Mouse (Mus musculus): ENCODE results near the gene Taldo1.
"Not testable (repeated sequence)": the region's sequence is repeated elsewhere in the genome, so short reads cannot be mapped to it uniquely, and the experiment has no call there.

Gene Taldo1

DNA sequence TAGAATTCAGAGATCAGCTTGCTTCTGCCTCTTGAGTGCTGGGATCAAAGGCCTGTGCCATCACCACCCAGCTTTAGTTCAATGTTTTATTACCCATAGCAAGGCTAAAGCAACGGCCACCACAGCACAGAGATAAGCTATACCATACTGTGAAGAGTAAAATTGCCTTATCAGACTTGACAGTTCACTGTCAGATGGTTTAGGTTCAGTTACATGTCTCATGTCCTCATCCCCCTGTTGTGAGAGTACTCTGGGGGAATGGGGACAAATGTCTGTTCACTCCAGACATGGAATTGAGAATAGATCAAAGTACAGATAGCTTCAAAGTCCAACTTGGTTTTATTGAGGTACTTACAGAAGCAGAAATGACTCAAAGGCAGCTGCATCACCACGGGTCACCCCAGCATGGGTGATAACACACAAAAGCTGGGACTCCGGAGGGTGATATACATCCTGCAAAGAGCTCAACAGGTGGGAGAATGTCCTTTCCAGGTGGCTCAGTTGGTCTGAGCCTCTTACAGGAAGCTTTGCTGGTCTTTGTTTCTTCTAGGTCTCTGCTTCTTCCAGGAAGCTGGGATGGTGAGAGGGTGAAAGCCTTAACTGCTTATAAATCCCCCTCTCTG is 3.4 kb upstream of the Taldo1 start:
- DNase-seq (ENCODE audit: low spot score) = no peak

DNA sequence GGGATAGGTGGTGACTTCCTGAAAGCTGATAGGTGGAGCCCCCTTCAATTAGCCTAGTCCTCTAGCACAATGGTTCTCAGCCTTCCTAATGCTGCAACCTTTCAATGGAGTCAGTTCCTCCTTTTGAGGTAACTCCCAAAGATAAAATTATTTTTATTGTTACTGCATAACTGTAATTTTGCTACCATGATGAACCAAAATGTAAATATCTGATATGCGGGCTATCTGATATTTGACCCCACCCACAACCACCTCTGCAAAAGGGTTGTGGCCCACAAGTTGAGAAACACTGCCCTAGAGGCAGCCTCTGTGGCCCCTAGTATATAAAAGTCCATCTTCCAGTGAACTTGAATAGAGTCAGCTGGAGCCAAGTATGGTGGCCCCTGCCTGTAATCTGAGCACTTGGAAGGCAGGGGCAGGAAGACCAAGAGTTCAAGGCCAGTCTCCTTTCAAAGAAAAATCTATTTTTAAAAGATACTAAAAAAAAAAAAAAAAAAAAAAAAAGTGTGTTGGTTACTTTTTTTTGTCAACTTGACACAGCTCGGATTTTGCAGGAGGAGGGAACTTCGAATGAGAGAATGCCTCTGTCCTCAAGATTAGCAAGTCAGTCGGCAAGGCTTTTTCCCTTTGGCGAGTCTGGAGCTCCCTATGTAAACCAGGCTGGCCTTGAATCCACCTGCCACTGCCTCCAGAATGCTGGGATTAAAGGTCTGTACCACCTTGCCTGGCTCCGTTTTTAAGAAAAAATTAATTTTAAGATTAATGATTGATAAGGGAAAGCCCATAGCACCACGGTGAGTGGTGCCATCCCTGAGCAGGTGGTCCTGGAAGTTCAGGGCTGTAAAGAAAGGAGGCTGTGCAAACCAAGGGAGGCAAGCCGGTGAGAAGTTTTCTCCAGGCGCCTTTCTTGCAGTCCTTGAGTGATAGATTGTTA is 1.4 kb upstream of the Taldo1 start:
- no peak for DNase-seq (ENCODE audit: low spot score)

DNA sequence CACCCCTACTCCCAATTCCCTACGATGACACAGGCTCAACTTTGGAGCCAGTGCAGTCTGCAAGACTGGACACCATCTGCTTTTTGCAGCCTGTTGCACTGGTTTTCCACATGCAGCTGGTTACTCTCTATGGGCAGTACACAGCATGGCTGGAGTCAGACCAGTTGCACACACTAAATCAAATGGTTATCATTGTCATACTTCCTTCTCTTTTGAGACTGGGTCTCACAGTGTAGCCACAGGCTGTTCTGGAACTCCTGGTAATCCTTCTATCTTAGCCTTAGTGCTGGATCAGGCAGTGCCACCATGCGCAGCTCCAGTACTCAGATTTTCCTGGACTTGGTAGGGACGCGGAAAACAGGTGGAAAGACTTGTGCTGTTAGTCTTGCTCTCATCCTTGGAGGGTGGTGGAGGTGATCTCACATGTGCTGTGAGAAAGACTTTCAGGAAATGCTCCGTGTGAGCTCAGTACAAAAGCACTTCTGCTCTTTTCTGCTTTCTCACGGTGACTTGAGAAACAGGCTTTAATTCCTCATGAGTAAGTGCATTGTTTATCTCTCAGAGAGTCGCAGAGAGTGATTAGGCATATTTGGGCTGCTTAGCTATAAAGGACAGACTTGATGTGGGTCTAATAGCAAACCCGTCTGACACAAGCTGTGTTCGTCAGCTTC is 688 bp downstream of the Taldo1 start:
- DNase-seq (ENCODE audit: low spot score) = no peak

GRCm38 (mm10) chr7:141394158-141394557 is 2.2 kb downstream of the Taldo1 start:
- no peak for DNase-seq (ENCODE audit: low spot score)

DNA sequence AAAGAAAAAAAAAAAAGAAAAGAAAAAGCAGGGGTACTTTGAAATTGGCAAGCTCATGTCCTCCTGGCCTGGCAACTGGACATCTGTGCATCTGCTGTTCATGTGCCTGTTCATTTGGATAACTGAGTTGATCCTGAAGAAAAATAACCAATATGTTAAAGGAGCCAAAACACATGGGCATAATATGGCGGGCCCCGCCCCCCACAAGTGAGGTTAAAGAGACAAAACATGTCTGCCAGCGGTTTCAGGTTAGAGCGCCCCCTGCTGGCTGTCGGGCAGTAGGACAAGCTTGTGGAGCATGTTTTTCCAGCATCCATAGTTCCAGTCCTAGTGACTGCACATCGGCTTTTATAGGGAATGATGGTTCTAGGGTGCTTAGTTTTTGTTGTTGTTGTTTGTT is 2.8 kb downstream of the Taldo1 start:
- peak; percentile 91 for DNase-seq (ENCODE audit: low spot score)

- no peak for DNase-seq (ENCODE audit: low spot score)
Observed at GRCm38 (mm10) chr7:141395348-141395747, 3.3 kb downstream of the Taldo1 start.

- DNase-seq (ENCODE audit: low spot score) = peak; percentile 80
Observed at GRCm38 (mm10) chr7:141403305-141403704, 11.3 kb downstream of the Taldo1 start.

GRCm38 (mm10) chr7:141405466-141405865 is 13.5 kb downstream of the Taldo1 start:
- no peak for DNase-seq (ENCODE audit: low spot score)

DNA sequence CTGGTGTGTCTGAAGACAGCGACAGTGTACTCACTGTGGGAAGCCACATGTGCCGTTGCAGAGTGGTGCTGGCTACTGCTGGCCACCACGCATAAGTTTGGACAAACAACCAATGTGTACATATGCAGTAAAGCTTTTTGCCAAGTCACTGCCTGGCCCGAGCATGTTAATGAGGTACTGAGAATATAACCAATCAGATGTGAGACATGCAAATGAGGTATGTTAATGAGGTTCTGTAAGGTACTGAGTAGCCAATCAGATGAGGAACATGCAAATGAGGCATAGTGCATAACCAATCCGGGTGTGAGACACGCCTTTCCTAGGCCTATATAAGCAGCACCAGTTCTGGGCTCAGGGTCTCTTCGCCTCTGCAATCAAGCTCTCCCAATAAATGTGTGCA is 15.7 kb downstream of the Taldo1 start:
- not testable (repeated sequence) for DNase-seq (ENCODE audit: low spot score)

GRCm38 (mm10) chr7:141408833-141409232 is 16.8 kb downstream of the Taldo1 start:
- DNase-seq (ENCODE audit: low spot score) = peak; percentile 92

GRCm38 (mm10) chr7:141410631-141411030 is 18.6 kb downstream of the Taldo1 start:
- DNase-seq (ENCODE audit: low spot score) = no peak

GRCm38 (mm10) chr7:141411667-141412066 is 19.7 kb downstream of the Taldo1 start:
- no peak for DNase-seq (ENCODE audit: low spot score)

- no peak for DNase-seq (ENCODE audit: low spot score)
Observed at GRCm38 (mm10) chr7:141413331-141413730, 21.3 kb downstream of the Taldo1 start.

DNA sequence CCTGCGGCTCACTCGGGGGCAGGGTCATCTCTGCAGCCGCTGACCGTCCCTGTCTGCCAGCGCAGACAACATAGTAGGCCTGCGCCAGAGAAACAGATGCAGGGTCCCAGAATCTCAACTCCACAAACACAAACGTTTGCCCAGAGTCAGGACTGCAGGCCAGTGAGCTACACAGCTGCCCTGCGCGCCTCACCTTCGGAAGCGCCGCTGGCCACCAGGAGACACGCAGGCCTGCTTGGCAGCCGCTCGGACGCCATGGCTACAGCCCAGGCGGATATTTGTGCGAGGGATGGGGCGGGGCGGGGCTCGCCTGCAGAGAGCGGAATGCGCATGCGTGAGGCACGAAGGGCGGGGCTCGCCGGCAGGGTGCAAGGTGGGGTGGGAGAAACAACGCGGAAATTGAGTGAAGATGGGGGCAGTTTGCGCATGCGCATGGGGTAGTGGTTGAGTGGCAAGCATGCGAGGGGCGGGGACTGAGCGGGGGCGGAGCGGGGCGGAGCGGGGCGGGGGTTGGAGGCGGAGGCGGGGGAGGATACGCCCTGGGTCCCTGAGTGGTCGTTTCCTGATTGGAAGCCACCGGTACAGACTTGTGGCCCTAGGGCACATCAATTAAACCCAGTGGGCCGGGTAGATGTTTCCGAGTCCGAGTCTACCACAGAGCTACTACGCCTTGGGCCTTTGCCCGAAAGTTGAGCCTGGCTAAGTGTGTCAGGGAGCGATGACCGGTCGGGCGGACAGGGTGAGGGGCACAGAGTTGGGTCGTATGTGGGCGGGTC is 22.0 kb downstream of the Taldo1 start, which contains the start of gene Gatd1:
Gene Gatd1 (minus strand): TSS at position 328 of the 776 bp plus-strand sequence.
- DNase-seq (ENCODE audit: low spot score) = peak; percentile 100

DNA sequence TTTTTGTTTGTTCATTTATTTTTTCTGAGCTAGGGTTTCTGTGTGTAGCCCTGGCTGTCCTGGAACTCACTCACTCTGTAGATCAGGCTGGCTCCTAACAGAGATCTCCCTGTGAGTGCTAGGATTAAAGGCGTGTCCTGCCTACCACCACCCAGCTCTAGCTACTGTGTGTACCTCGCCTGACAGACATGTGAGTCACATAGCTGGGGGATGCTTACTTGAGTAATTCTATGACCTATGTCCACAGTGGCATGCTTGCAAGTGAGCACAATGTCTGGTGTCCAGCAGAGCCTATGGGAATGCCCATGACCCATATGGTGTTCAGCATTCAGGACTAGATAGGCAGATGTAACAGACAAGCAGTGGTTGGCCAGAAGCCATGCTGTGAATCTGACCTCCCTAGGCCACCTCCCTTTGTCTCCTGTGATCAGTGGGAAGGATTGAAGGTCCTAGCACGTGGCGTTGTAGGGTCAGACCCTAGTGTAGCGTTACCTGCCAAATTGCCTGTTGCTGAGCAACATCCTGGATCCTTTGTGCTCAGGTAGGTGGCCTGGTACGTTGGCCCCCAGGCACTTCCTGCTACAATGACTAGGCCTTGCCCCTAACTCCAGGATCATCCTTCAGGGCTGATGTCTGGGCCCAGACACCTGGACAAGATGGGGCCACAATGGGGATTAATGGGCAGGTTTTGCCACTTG is 24.3 kb downstream of the Taldo1 start:
- DNase-seq (ENCODE audit: low spot score) = no peak

- no peak for DNase-seq (ENCODE audit: low spot score)
Observed at GRCm38 (mm10) chr7:141417731-141418681, 26.0 kb downstream of the Taldo1 start.

GRCm38 (mm10) chr7:141418970-141419369 is 27.0 kb downstream of the Taldo1 start:
- DNase-seq (ENCODE audit: low spot score) = no peak

GRCm38 (mm10) chr7:141420030-141420702 is 28.2 kb downstream of the Taldo1 start:
- DNase-seq (ENCODE audit: low spot score) = no peak

GRCm38 (mm10) chr7:141423811-141424210 is 31.8 kb downstream of the Taldo1 start:
- no peak for DNase-seq (ENCODE audit: low spot score)
